Mouse (Mus musculus) lung, adult 2 months (tissue): ENCODE results near the gene Xrcc4.

Experiments used
- CTCF ChIP-seq: fragments of 200-500 bp; IDR thresholded peaks from 2 replicates; pipeline ENCODE4 v1.5.1; 2011; ENCODE audit warnings: mild to moderate bottlenecking, low read length, control low read depth; ENCODE audit not compliant: insufficient read depth
- POLR2A ChIP-seq: fragments of 200-500 bp; IDR thresholded peaks from 2 replicates; pipeline ENCODE4 v1.6.1; 2011; ENCODE audit warnings: low read depth, mild to moderate bottlenecking, control low read depth, low read length, borderline replicate concordance; ENCODE audit errors: extremely low read depth

- TF ChIP-seq CTCF (peak; percentile 27), POLR2A (no peak)
These were observed 348.9 kb downstream of the Xrcc4 start for GRCm38 (mm10) chr13:89740243-89741115.
